Mouse (Mus musculus) brain, embryonic 14.5 days (tissue): ENCODE data around the gene Cd2.

Experiments used
- CTCF ChIP-seq: fragments of 200-500 bp; IDR thresholded peaks from 2 replicates; pipeline ENCODE4 v1.5.1; 2012; ENCODE audit warnings: inconsistent platforms, mild to moderate bottlenecking, moderate library complexity, borderline replicate concordance; ENCODE audit not compliant: insufficient read depth, insufficient read length; ENCODE audit errors: extremely low read depth
- POLR2A ChIP-seq: fragments of 200-500 bp; IDR thresholded peaks from 2 replicates; pipeline ENCODE4 v1.6.1; 2012; ENCODE audit warnings: mild to moderate bottlenecking, inconsistent platforms, borderline replicate concordance; ENCODE audit not compliant: poor library complexity, insufficient read depth, insufficient read length, severe bottlenecking; ENCODE audit errors: extremely low read depth

- TF ChIP-seq POLR2A (no peak), CTCF (no peak)
Measured at GRCm38 (mm10) chr3:101290587-101291520, 3.1 kb upstream of the Cd2 start.
